Mouse (Mus musculus): ENCODE measurements at regions not wholly inside any gene's neighbourhood (a gene's known extent, or its start where the extent isn't known, plus 50 kb on each side); places are given as distances from the start of the nearest gene placed in this dataset.

GRCm38 (mm10) chr1:4671237-4672019 lies 136.3 kb upstream of the Gm37988 start:
- TF ChIP-seq GATA1 (IDR thresholded peaks at IDR 0.05; ENCODE audit: borderline replicate concordance, low read length) (no peak), FLI1 (IDR thresholded peaks at IDR 0.05; ENCODE audit: low read length) (no peak)

Data from megakaryocyte, embryonic 14.5 days (primary cell).